Comparison of ENCODE assay signal across 10 mouse cellular contexts in genomic region chr10:89450411-89450810, GRCm38 (mm10). TPM values are rescaled to one million over a fixed set of nuclear protein-coding genes. Genes with fewer than 3 reads are reported as not detected.
A peak's percentile ranks its signal among the peaks of the same experiment; 100 is the strongest.
DNase-seq lines count a peak whose midpoint lies in the region; TF ChIP-seq lines count a peak whose summit lies in the region.
"Had no signal": no experiment of that assay in that cellular context is flagged by ENCODE, and none has a peak within 500 bp of the region (broad histone marks: within the 10 kb centered on the region; RNA-seq: fewer than 3 reads in every experiment).

No protein-coding gene starts in this region.

- DNase-seq in kidney, adult 2 months, result peak; percentile 35
- DNase-seq in kidney, postnatal 25 days, result no peak
- DNase-seq in thymus, postnatal 36 days, result peak; percentile 14 to 24
- no peak for DNase-seq in thymus, postnatal 10 days (ENCODE audit: low spot score in 2 of 2)
- DNase-seq in cerebellum, postnatal 14 days, result peak; percentile 78 to 81
- DNase-seq in spleen, adult 18-20 months, result no peak
- no peak for DNase-seq in heart, adult 9 months (ENCODE audit: low spot score in 2 of 2)
- DNase-seq: kidney, adult 11 months; lung, adult 18-20 months; right cerebral cortex, postnatal 14 days had no signal

- WGBS in kidney, adult 2 months, result 41% methylated on average over 10 of the region's 10 CpGs

- no peak overlapping the region for H3K4me3 ChIP-seq in kidney, adult 2 months (ENCODE audit: insufficient read depth, low read depth, low read length)

- no peaks in the 10 kb centered on the region for H3K4me1 ChIP-seq in kidney, adult 2 months (ENCODE audit: control insufficient read depth, insufficient read depth, low read length)

- TF ChIP-seq POLR2A in kidney, adult 2 months (IDR thresholded peaks at IDR 0.05; ENCODE audit: low read depth, low read length), result no peak

- H3K27ac ChIP-seq in kidney, adult 2 months (ENCODE audit: insufficient read depth, low read depth, low read length), result no peak overlapping the region

- no peaks in the 10 kb centered on the region for H3K27me3 ChIP-seq in kidney, adult 2 months (replicated peaks; ENCODE audit: control insufficient read depth, insufficient read depth, low read length)

- peaks cover 5% of the 10 kb centered on the region; the same call in 1 of the 2 replicates for H3K36me3 ChIP-seq in kidney, adult 2 months (ENCODE audit: control insufficient read depth, insufficient read depth, low read length)

- no peak for TF ChIP-seq CTCF in kidney, adult 2 months (conservative IDR thresholded peaks at IDR 0.05; ENCODE audit: insufficient read depth, insufficient read length, low read depth, low read length)

RNA-seq across cellular contexts. Expression of gene Gas2l3, which starts 6.6 kb away (rescaled TPM):
- 0.19 and 0.75 TPM in 2 replicates for polyA plus RNA-seq in kidney, adult 2 months (2012; rRNA removed)

Comparison
In these comparisons a context has a peak if more than half of its experiments do, and no peak if none do; other contexts are left out.
1. DNase-seq: peak in kidney, adult 2 months (single experiment), thymus, postnatal 36 days (2 of 2) and cerebellum, postnatal 14 days (2 of 2); none in kidney, postnatal 25 days (0 of 2), thymus, postnatal 10 days (0 of 2), spleen, adult 18-20 months (0 of 2) and heart, adult 9 months (0 of 2).